Mouse (Mus musculus): ENCODE measurements at regions not wholly inside any gene's neighbourhood (a gene's known extent, or its start where the extent isn't known, plus 50 kb on each side); places are given as distances from the start of the nearest gene placed in this dataset.
A peak's percentile ranks its signal among the peaks of the same experiment; 100 is the strongest.

DNA sequence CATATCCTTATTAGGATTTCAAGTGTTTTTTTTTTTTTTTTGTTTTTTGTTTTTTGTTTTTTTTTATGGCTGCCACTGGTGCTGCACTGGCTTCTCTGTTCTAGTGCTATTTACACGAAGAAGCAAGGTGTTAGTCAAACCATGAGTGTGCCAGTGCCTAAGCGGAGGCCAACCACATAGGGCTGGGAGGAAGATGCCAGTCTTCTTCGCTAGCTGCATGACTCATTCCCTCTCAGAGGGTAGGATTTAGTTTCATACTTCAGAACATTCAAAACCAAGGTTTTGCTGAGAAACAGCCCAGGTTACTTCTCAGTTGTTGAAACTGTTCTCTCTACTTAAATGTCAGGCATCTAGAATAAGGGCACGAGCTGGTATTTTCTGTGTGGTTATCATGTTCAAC is 72.6 kb downstream of the Icos start:
- DNase-seq, result no peak

DNA sequence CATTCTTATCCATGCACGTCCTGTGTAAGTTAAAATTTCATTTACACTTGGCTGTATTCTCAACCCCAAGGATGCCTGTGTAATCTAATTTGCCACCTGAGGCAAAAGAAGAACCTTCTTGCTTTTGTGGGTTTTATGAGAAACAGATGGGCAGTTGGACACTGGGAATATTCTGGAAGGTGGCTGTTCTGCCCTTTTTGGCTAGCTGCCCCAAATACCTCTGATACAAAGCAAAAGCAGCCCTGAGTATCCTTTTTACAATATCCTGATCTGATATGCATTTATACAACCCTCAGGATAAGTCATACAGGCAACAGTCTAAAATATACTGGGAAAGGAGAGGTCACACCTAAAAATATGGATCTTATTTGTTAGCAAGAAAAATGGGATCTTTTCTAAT is 75.9 kb downstream of the Icos start:
- DNase-seq, result no peak

DNA sequence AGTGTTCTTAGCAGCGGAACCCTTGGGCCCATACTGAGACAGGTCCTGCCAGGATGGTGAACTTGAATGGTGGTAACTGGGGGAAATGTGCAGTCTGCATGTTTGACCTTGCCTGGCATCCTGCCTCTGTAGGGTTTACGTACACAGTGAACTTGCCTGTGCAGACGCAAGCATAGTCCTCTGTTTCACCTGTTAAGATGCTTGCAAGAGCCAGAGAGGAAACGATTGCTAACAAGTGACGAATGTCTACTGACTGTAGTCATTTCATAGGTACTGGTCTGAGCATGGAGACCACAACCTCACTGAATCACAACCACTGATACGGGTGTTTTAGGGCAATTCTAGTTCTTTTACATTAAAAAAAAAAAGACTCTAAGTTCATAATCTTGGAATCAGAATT is 76.7 kb downstream of the Icos start:
- DNase-seq, result no peak

DNA sequence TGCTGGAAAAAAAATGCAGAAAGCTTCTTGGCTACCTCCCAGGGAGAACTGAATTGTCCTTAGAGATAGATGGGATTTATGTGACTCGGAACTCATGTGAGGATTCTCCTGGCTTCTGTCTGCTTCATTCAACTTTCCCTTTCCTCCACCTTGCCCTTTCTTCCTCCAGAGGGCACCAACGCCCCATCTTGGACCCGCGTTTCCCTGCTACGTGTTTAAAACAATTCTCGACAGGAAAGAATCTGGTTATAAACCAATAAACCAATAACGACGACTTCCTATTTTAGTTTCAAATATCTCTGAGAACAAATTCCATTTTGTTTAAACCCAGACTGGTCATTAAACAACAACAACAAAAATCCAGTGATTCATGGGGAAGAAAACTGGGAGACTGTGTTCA is 77.4 kb downstream of the Icos start:
- peak; percentile 44 to 79 for DNase-seq

DNA sequence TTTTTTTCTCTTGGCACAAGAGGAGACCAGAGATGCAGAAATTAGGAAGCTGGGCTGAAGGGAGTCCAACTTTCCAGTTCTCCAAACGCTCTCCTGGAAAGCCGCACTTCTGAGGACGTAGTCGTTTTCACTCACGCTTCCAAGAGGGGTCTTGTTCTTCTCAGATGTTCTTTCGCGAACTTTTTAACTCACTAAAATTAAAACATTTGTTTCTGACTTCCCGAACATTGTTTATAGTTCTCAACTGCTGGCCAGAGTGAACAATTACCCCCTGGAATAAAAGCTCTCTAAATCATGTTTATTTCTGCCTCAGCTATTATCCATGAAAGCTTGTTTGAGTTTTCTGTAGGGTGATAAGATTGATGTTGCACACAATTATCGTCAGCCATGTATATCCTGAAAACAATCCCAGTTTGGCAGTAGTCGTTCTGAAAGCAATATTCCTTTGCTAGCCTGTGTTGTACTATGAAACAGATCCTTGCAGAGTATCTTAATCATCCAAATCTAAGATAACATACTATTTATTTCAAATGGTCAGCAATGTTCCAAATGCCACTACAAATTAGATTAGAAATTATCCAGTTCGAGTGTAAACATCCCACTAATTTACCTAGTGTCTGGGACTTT is 82.3 kb downstream of the Icos start:
- no peak for DNase-seq

DNA sequence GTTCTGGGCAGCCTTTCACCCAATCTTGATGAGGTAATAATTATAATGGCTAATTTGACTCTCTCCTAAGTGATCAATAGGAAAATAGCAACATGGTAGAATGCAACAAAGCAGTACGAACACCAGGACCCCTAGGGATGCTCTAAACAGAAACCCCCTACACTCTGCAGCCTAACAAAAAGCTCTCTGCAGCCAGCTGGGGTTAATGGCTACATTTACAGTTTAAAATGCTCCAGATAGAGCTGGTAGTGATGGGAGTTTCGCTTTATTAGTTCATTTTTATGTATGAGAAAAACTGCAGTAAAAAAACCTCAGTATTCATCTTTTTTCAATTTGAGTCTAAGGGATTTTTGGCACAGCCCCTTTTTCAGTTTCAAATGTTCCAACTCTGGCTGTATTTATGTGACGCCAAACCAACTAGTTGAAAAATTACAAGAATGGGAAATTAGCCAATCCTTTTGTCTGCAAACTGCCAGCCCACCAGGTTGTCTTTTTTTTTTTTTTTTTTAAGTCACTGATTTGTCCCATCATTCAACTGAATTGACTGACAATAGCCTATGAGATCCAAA is 84.2 kb downstream of the Icos start:
- no peak for DNase-seq

DNA sequence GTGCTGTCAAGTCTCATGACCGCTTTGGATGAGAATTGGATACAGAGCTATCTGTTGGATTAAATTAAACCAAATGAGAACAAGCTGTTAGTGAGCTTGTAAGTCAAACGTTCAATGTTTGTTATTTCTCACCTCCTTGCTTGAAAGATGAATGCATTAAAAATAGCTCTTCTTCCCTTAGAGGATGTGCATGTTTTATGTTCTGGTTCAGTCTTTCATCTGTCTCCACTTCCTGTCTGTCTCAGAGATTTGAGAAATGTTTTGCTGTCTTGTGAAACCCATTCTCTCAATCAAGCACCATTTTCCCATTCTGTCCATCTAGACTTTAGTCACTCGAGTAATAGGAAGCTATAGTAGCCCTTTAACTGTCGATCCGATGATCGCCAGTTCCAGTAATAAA is 90.4 kb downstream of the Icos start:
- no peak for DNase-seq

DNA sequence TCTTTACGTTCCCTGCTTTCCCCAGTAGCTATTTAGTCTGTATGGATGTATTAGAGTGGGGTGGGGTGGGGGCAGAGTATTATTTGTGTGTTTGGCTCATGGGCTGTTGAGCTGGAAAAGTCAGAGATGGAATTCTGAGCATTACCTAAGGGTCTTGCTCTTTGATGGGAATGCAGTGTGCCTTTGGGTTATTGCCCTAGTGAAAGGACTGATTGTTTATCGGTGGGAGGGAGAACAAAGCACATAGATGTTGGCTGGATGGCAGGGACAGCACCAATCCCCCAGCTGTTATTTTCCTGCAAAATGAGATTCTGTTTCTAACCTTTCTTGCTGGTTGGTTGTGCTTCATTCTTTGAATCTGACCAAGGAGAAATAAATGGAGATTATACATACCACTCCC is 96.4 kb downstream of the Icos start:
- no peak for DNase-seq

DNA sequence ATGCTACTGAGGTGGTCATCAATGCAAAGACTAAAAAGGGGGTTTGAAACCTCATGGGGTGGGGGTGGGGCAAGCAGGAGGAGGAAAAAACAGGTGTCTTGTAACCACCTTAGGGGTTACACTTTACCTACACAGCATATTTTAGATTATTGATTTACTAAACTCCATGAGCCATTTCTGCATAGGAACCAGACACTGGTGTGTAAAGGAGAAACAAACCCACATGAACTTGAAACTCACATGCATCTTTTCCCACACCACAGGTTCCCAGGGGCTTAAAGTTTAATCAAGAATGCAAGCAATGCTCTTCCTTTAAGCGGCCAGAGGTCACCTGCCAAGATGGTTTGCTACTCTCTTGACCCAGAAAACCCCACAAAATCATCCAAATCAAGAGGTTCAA is 97.6 kb downstream of the Icos start:
- DNase-seq, result peak in 1 of 2 experiments; percentile 2

DNA sequence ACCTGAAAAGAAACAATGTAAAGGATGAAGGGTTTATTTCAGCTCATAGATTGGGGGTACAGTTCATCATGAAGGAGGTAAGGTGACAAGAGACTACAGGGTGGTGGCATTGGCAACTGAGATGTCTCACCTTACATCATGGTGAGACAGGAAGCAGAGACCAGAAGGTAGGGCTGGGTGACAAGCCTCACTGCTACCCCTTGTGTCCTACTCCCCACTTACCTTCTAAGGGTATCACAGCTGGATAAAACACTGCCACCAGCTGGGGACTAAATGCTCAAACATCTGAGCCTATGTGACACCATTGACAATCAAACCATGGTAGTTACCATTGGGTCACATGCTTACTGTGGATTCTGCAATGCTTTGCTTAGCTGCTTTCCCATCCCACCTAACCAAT is 107.0 kb downstream of the Icos start:
- DNase-seq, result no peak

DNA sequence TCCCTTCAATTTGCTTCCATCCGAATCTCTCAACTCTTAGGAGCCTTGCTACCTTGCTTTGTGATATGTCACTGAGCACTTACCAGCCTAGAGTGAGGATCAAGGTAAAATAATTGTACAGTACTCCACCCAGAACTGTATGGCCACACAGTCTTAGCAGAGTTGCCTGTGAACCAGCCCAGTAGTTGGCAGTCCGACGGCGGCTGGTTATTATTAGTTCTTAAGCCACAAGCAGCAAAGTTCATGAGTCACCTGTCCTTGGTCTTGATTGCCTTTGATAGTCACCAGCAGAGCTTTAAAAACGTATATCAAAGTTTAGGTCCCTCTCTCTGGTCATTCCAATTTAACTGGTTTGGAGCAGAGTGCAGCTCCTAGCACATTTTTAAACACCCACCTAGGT is 109.1 kb downstream of the Icos start:
- DNase-seq, result no peak

DNA sequence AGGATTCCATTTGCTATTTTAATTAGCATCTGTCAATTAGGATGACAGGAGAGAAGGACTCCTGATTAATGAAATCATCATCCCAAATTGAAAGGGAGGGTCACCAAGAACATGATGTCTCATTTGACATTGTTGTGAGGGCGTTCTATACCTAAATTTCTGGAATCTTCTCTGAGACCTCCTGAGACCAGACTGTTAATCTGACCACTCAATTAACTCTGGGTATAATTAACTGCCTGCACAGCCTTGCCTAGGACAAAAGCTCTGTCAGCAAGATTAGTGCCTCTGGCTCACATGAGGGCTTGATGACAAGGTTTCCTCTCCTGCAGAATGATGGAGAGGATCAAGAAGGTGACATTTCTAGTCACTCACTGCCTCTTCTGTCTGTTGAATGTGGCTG is 113.1 kb downstream of the Icos start:
- DNase-seq, result no peak

DNA sequence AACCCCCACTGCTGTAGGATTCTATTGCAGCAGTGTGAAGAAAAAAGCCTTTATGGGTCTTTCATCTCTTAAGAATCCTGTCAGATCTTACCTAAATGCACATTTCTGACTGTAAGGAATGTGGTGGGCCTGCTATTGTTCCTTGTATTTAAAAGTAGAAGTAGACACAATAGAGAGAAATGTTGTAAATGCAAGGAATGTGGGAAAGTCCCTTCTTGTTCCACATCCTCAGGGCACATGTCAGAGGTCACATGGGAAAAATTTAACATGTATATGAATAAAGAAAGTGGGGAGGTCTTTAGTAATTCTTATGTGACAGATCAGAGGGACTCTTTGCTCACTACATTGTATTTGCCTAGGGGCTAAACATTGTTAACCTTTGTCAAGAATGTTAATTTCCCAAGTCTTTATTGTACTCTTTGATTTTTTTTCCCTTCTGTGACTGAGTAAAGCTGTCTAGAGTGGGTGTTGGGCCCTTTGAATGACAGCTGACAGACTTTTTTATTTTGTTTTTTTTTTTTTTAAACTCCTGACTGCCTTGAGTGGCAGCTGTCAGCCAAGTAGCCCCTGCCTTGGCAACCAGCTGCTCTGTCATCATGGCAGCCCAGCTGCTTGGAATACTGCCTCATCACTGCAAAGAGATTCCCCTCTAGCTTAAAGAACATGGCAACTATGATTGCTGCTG is 117.9 kb downstream of the Icos start:
- DNase-seq, result no peak

DNA sequence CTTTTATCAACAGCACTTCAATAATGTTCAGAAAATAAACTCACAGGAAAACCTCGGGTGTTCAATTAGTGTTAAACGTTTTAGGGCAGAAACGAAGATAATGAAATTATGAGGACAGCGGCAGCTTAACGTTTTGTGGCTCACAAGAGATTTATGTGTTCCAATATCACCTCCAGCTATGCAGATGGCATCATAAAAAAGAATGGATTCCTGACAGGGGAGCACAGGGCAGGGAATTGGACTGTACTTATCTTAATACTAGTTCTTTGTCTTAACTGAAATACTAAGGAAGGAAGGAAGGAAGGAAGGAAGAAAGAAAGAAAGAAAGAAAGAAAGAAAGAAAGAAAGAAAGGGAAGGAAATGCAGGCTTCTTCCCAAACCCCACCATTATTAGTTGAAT is 121.6 kb downstream of the Icos start:
- no peak for DNase-seq

DNA sequence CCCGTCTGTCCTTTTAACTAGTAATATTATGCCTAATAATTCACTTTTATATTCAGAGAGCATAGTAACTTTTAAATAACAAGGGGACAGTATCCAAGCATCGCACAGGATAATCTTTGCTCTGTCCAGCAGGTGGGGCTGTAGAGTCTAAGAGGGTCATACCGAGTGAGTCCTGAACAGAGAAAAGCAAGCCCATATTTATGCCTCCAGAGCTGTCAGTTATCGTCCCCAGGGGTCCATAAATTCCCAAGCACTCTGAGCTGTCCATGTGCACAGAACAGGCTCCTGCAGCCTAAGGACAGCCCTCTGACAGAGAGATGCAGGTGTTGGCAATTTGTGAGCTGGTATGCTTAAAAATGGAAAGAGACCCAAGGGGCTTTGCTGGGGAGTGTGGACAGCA is 124.0 kb downstream of the Icos start:
- DNase-seq, result peak in 1 of 2 experiments; percentile 56

DNA sequence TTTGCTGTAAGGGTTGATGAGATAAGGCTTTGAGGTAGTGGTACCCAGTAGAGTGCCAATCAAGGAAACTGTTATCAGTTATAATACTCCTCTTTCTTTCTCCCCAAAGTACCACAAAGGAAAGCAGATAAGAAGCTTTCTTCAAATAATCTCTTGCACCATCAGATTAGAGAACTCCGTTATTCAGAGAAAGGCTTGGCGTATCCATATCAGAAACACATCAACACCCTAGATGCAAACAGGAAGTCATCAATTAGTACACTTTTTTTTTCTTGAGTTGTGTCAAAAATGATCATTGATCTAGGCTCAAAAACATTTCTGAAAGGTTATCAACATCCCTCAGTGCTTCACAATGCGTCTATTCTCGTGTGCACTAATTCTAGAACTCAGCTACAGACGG is 124.6 kb downstream of the Icos start:
- no peak for DNase-seq

DNA sequence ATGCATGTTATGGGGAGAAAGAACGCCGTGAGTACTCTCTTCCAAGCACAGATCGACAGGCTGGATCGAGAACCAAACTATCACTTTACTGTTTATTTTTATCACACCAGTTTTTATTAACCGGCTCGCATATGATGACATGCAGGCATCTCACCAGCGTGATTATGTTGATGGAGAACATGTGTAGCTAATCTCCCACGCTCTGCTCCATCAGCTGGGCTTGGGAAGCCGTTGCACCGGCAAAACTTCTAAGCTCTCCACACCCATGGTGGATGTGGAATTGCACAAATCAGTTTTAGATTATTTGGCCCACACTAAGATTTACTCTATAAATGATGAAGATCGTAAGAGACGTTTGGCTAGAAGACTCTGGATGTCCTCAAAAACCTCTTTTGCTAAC is 125.9 kb downstream of the Icos start:
- DNase-seq, result no peak

DNA sequence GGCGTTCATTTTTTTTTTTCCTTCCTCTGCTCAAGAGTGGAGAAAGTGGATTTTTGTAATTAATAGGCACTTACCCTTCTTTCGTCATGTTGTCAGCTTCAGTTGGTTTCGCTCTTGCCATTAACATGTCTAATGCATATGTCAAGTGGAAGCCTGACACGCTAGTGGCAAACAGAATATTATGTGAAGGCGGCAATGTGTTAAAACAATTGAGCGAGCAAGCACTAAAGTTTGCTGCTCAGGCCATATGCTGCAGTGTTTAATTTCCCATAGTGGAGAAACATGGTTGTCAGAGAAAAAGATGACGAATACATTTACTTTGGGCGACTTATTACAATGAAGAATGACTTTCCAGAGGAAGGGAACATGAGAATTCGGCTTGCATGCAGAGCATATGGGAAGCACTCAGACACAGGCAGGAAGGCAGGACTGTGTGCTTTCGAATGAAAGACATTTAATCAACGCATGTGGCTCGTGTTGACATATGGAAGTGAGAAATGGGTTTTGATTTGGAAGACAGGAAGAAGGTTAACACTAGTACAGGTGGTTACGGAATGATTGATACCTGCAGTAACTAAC is 134.1 kb downstream of the Icos start:
- no peak for DNase-seq

DNA sequence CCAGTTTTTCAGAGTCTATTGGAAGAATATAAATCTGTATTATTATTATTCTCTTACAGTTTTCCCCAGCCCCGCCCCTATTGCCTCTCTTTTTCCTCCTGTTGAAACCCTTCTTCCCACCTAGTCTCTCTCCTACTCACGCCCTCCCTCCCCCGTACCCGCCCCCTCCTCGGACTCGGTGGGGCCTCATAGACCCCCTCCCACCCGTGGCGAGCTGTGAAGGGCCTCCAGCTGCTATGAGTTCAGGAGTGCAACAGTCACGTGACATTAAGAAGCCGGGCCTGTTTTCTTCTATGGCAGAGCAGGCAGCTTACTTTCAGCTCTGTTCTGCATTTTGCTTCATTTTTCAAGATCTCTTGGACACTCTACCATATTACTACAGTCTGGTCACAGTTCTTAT is 139.8 kb downstream of the Icos start:
- DNase-seq, result no peak

DNA sequence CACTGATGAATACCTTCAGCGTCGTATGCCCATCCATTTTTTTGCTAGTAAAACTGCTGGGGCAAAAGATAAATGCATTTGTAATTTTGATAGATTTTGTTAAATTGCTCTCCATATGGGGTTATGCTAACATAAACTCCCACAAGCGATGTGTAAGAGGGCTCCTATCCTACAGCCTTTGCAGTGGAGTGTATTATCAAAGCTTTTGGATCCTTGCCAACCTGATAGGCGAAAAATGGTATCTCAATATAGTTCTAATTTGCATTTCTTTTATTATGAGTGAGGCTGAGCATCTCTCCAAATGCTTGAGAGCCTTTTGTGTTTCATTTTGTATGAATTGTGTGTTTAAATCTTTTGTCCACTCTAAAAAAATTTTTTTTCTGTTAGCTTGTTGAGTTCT is 140.3 kb downstream of the Icos start:
- no peak for DNase-seq

DNA sequence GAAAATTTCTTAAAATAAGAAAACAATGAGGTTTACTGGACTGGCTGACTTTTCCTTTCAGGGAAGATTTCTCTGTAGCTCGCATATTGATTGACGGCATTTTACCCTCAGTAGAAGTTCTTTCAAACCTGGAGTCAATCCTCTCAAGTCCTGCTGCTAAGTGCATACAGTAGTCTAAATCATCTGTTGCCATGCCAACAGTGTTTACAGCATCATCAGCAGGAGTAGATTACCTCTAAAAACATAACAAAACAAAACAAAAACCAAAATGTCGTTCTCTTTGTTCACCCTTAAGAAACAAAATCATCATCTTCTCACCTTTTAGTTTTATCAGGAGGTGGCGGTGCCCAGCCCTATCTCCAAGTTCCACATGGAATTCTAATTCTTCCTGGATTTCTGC is 143.8 kb downstream of the Icos start:
- DNase-seq, result no peak

DNA sequence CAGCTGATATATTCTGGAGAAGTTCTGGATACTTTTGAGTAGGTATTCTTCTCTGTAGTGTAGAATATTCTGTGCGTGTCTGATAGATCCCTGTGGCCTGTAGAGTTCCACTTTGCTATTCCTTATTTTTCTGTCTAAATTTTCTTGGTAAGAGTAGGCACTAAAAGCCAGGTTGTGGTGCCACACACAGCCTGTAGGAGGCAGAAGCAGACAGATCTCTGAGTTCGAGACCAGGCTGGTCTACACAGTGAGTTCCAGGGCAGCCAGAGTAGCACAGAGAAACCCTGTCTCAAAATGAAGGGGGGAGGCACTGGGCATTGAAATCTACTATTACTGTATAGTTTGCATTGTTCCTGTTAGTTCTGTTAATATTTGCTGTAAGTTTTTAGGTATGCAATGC is 147.4 kb downstream of the Icos start:
- no peak for DNase-seq

DNA sequence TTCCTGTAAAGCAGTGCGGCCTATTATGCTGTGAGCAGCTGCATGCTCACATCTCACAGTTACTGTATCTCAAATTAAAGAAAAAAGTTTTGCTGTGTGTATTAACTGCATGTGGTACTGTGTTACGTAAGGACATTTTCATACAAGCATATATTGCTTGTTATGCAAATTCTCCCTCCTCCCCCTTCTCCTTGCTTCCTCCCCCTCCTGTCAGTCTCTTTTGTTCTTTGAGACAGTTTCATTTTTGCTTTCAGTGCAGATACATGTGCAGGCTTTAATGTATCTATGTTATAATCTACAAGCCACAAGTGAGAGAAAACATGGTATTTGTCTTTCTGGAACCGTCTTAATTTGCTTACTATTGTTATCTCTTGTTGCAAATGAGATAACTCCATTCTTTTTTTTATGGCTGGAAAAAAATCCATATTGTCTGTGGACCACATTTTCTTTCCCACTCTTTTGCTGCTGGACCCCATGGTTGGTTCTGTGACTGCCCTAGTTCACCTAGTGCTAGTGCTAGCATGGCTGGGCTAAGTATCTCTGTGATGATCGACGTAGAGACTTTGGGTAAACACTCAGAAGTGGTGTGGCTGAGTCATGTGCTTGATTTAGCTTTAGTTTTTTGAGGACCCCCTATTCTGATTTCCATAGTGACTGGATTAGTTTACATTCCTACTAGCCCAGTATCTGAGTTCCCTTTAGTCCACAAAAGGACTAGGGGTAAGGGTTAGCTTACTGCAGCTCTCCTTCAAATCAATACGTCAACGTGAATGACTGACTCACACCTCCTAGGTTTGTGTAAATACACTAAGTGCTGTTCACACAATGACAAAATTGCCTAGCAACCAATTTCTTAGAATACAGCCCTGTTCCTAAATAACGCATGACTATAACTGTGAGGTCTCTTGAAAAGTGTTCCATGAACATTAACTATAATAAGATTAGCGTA is 158.1 kb downstream of the Icos start:
- DNase-seq, result no peak
